Mouse (Mus musculus): ENCODE data around the gene Celsr1. TPM values are rescaled to one million over a fixed set of nuclear protein-coding genes. Genes with fewer than 3 reads are reported as not detected.
"Not testable (repeated sequence)": the region's sequence is repeated elsewhere in the genome, so short reads cannot be mapped to it uniquely, and the experiment has no call there.

Celsr1 gene
- polyA plus RNA-seq, 1 experiment: 0.49 TPM

- peak; percentile 60 to 63 for DNase-seq
- H3K4me3 ChIP-seq (replicated peaks; ENCODE audit: insufficient read depth, low read depth, low read length): peak overlapping the region; percentile 62
- peak overlapping the region; percentile 87 for H3K27ac ChIP-seq (ENCODE audit: insufficient read depth, low read length)
- no peaks in the 10 kb centered on the region for H3K27me3 ChIP-seq (ENCODE audit: control insufficient read depth, insufficient read depth, low read length)
- TF ChIP-seq POLR2A (IDR thresholded peaks at IDR 0.05; ENCODE audit: borderline replicate concordance, insufficient read depth, low read length): no peak
- TF ChIP-seq CTCF (IDR thresholded peaks at IDR 0.05; ENCODE audit: borderline replicate concordance, insufficient read depth, low read depth, low read length): no peak
- peaks cover 39% of the 10 kb centered on the region for H3K4me1 ChIP-seq (ENCODE audit: control insufficient read depth, insufficient read depth, low read length)
- WGBS: 7% methylated on average over 7 of the region's 7 CpGs
Measured at GRCm38 (mm10) chr15:86057908-86058307, 24.3 kb upstream of the Celsr1 start.

- Histone ChIP-seq H3K27me3 (ENCODE audit: control insufficient read depth, insufficient read depth, low read length) (no peaks in the 10 kb centered on the region), H3K27ac (ENCODE audit: insufficient read depth, low read length) (peak within 1 kb of the TSS; percentile 87), H3K4me3 (replicated peaks; ENCODE audit: insufficient read depth, low read depth, low read length) (peak within 1 kb of the TSS; percentile 62), H3K4me1 (ENCODE audit: control insufficient read depth, insufficient read depth, low read length) (peaks cover 35% of the 10 kb centered on the region)
- WGBS: 6% methylated on average over 6 of the region's 6 CpGs
- no peak for TF ChIP-seq CTCF (IDR thresholded peaks at IDR 0.05; ENCODE audit: borderline replicate concordance, insufficient read depth, low read depth, low read length)
- TF ChIP-seq POLR2A (IDR thresholded peaks at IDR 0.05; ENCODE audit: borderline replicate concordance, insufficient read depth, low read length): peak; percentile 23; the same call in 1 of the 2 replicates
- peak; percentile 86 to 96 for DNase-seq
Measured at GRCm38 (mm10) chr15:86057413-86057812, 23.8 kb upstream of the Celsr1 start, which contains the start of gene Gramd4. Gene Gramd4 (plus strand): TSS chr15:86057695.

GRCm38 (mm10) chr15:86056221-86056760 is 22.7 kb upstream of the Celsr1 start:
- no peak overlapping the region for H3K27ac ChIP-seq (ENCODE audit: insufficient read depth, low read length)
- no peak overlapping the region for H3K4me3 ChIP-seq (replicated peaks; ENCODE audit: insufficient read depth, low read depth, low read length)
- DNase-seq: no peak
- H3K4me1 ChIP-seq (ENCODE audit: control insufficient read depth, insufficient read depth, low read length): peaks cover 32% of the 10 kb centered on the region
- no peaks in the 10 kb centered on the region for H3K27me3 ChIP-seq (ENCODE audit: control insufficient read depth, insufficient read depth, low read length)
- TF ChIP-seq CTCF (IDR thresholded peaks at IDR 0.05; ENCODE audit: borderline replicate concordance, insufficient read depth, low read depth, low read length): no peak
- TF ChIP-seq POLR2A (IDR thresholded peaks at IDR 0.05; ENCODE audit: borderline replicate concordance, insufficient read depth, low read length): no peak
- WGBS: 91% methylated on average over 5 of the region's 5 CpGs

- H3K27me3 ChIP-seq (ENCODE audit: control insufficient read depth, insufficient read depth, low read length); H3K27ac ChIP-seq (ENCODE audit: insufficient read depth, low read length); DNase-seq; H3K4me3 ChIP-seq (replicated peaks; ENCODE audit: insufficient read depth, low read depth, low read length): not testable (repeated sequence)
- peaks cover 30% of the 10 kb centered on the region for H3K4me1 ChIP-seq (ENCODE audit: control insufficient read depth, insufficient read depth, low read length)
- WGBS: 97% methylated on average over 3 of the region's 3 CpGs
Measured at GRCm38 (mm10) chr15:86054861-86055260, 21.3 kb upstream of the Celsr1 start.

GRCm38 (mm10) chr15:86053890-86054536 is 20.4 kb upstream of the Celsr1 start:
- Histone ChIP-seq H3K4me3 (replicated peaks; ENCODE audit: insufficient read depth, low read depth, low read length) (no peak overlapping the region), H3K27me3 (ENCODE audit: control insufficient read depth, insufficient read depth, low read length) (no peaks in the 10 kb centered on the region), H3K4me1 (ENCODE audit: control insufficient read depth, insufficient read depth, low read length) (peaks cover 31% of the 10 kb centered on the region), H3K27ac (ENCODE audit: insufficient read depth, low read length) (no peak overlapping the region)
- 24% methylated on average over 2 of the region's 2 CpGs for WGBS
- peak; percentile 99 for TF ChIP-seq CTCF (IDR thresholded peaks at IDR 0.05; ENCODE audit: borderline replicate concordance, insufficient read depth, low read depth, low read length)
- TF ChIP-seq POLR2A (IDR thresholded peaks at IDR 0.05; ENCODE audit: borderline replicate concordance, insufficient read depth, low read length): no peak
- peak; percentile 76 to 89 for DNase-seq

- no peak for DNase-seq
- WGBS: 57% methylated on average over 6 of the region's 6 CpGs
- TF ChIP-seq CTCF (IDR thresholded peaks at IDR 0.05; ENCODE audit: borderline replicate concordance, insufficient read depth, low read depth, low read length): no peak
- TF ChIP-seq POLR2A (IDR thresholded peaks at IDR 0.05; ENCODE audit: borderline replicate concordance, insufficient read depth, low read length): no peak
- Histone ChIP-seq H3K27me3 (ENCODE audit: control insufficient read depth, insufficient read depth, low read length) (no peaks in the 10 kb centered on the region), H3K27ac (ENCODE audit: insufficient read depth, low read length) (no peak overlapping the region), H3K4me3 (replicated peaks; ENCODE audit: insufficient read depth, low read depth, low read length) (no peak overlapping the region), H3K4me1 (ENCODE audit: control insufficient read depth, insufficient read depth, low read length) (peaks cover 21% of the 10 kb centered on the region)
Measured at GRCm38 (mm10) chr15:86051878-86052478, 18.4 kb upstream of the Celsr1 start.

- Histone ChIP-seq H3K27ac (ENCODE audit: insufficient read depth, low read length) (no peak overlapping the region), H3K4me3 (replicated peaks; ENCODE audit: insufficient read depth, low read depth, low read length) (no peak overlapping the region), H3K27me3 (ENCODE audit: control insufficient read depth, insufficient read depth, low read length) (no peaks in the 10 kb centered on the region), H3K4me1 (ENCODE audit: control insufficient read depth, insufficient read depth, low read length) (peaks cover 15% of the 10 kb centered on the region)
- DNase-seq: no peak
- WGBS: 81% methylated on average over 10 of the region's 10 CpGs
- TF ChIP-seq POLR2A (IDR thresholded peaks at IDR 0.05; ENCODE audit: borderline replicate concordance, insufficient read depth, low read length) (no peak), CTCF (IDR thresholded peaks at IDR 0.05; ENCODE audit: borderline replicate concordance, insufficient read depth, low read depth, low read length) (no peak)
Measured at GRCm38 (mm10) chr15:86051152-86051551, 17.6 kb upstream of the Celsr1 start.
